Mouse (Mus musculus) stomach, embryonic 16.5 days (tissue): ENCODE results near the gene Fam20c. TPM values are rescaled to one million over a fixed set of nuclear protein-coding genes. Genes with fewer than 3 reads are reported as not detected.
A peak's percentile ranks its signal among the peaks of the same experiment; 100 is the strongest.

Source experiments
- ATAC-seq: fragments of 200-750 bp; cut with Nextera tagmentation; 2 replicates; pipeline ENCODE4 v1.8.0; 2017; ENCODE audit warnings: moderate number of reproducible peaks, moderate TSS enrichment; ENCODE audit not compliant: insufficient read depth, low FRiP score
- H3K27ac ChIP-seq: fragments of 300-500 bp; sonication (generic); 2 replicates; pipeline ENCODE4 v1.5.1; 2014; ENCODE audit warnings: low read length
- H3K27me3 ChIP-seq: fragments of 300-500 bp; sonication (generic); 2 replicates; pipeline ENCODE4 v1.6.1; 2014; ENCODE audit warnings: low read length, control low read depth, mixed read lengths; ENCODE audit not compliant: control insufficient read depth, insufficient read depth
- H3K36me3 ChIP-seq: fragments of 300-500 bp; sonication (generic); 2 replicates; pipeline ENCODE4 v1.6.1; 2014; ENCODE audit warnings: low read length; ENCODE audit not compliant: control insufficient read depth, insufficient read depth
- H3K4me1 ChIP-seq: fragments of 300-500 bp; sonication (generic); 2 replicates; pipeline ENCODE4 v1.6.1; 2014; ENCODE audit warnings: low read length, control low read depth, mixed read lengths; ENCODE audit not compliant: control insufficient read depth, insufficient read depth
- H3K4me2 ChIP-seq: fragments of 300-500 bp; sonication (generic); 2 replicates; pipeline ENCODE4 v1.6.1; 2014; ENCODE audit warnings: low read depth, low read length, mixed read lengths
- H3K4me3 ChIP-seq: fragments of 300-500 bp; sonication (generic); replicated peaks from 2 replicates; pipeline ENCODE4 v1.5.1; 2014; ENCODE audit warnings: mild to moderate bottlenecking, low read length
- H3K9ac ChIP-seq: fragments of 300-500 bp; sonication (generic); 2 replicates; pipeline ENCODE4 v1.6.1; 2014; ENCODE audit warnings: low read length
- H3K9me3 ChIP-seq: fragments of 300-500 bp; sonication (generic); replicated peaks from 2 replicates; pipeline ENCODE4 v1.6.1; 2016; ENCODE audit warnings: low read length, control low read depth; ENCODE audit not compliant: control insufficient read depth
- WGBS: fragments of 180-500 bp; shearing (Covaris S2); extraction: QIAGEN DNeasy Blood & Tissue Kit; methylation state at CpG from one replicate; pipeline ENCODE4 v1.1.7; 2014; 5-methylcytosine and 5-hydroxymethylcytosine counted together
- polyA plus RNA-seq: library from polyadenylated mRNA; unstranded; fragments of >200 nt; fragmentation: Nextera tagmentation; extraction: Ambion mirVana; gene quantifications from 2 replicates; pipeline ENCODE4 v1.2.1, GENCODE M21; 2015

Fam20c gene
- polyA plus RNA-seq, 1 experiment from 2014 or later: 5.4 TPM

GRCm38 (mm10) chr5:138733317-138733899 lies 20.9 kb upstream of the Fam20c start:
- 80% methylated on average over 11 of the region's 11 CpGs for WGBS
- no peaks in the 10 kb centered on the region for H3K4me1 ChIP-seq
- no peak overlapping the region for H3K4me3 ChIP-seq
- ATAC-seq: no peak
- no peak overlapping the region for H3K9ac ChIP-seq
- no peaks in the 10 kb centered on the region for H3K27me3 ChIP-seq
- H3K36me3 ChIP-seq: no peaks in the 10 kb centered on the region
- H3K27ac ChIP-seq: no peak overlapping the region
- H3K9me3 ChIP-seq: no peaks in the 10 kb centered on the region
- H3K4me2 ChIP-seq: no peak overlapping the region

GRCm38 (mm10) chr5:138734018-138734417 lies 20.3 kb upstream of the Fam20c start:
- Histone ChIP-seq H3K4me2 (no peak overlapping the region), H3K27ac (no peak overlapping the region), H3K4me3 (no peak overlapping the region), H3K36me3 (no peaks in the 10 kb centered on the region), H3K9me3 (no peaks in the 10 kb centered on the region), H3K4me1 (no peaks in the 10 kb centered on the region), H3K27me3 (no peaks in the 10 kb centered on the region), H3K9ac (no peak overlapping the region)
- WGBS: 78% methylated on average over 18 of the region's 18 CpGs
- peak; percentile 29; the same call in 1 of the 2 replicates for ATAC-seq

- Histone ChIP-seq H3K27ac (no peak overlapping the region), H3K4me3 (no peak overlapping the region), H3K9me3 (no peaks in the 10 kb centered on the region), H3K4me1 (no peaks in the 10 kb centered on the region), H3K27me3 (no peaks in the 10 kb centered on the region), H3K36me3 (no peaks in the 10 kb centered on the region), H3K9ac (no peak overlapping the region), H3K4me2 (no peak overlapping the region)
- no peak for ATAC-seq
- WGBS: 84% methylated on average over 8 of the region's 8 CpGs
These were observed 19.0 kb upstream of the Fam20c start for GRCm38 (mm10) chr5:138735201-138735757.

GRCm38 (mm10) chr5:138740150-138740549 lies 14.2 kb upstream of the Fam20c start:
- 81% methylated on average over 3 of the region's 3 CpGs for WGBS
- no peak overlapping the region for H3K27ac ChIP-seq
- no peak for ATAC-seq
- 0 out of 2 replicates have a peak, but pooled peaks cover 3% of the 10 kb centered on the region for H3K4me1 ChIP-seq
- no peak overlapping the region for H3K9ac ChIP-seq
- H3K36me3 ChIP-seq: no peaks in the 10 kb centered on the region
- no peak overlapping the region for H3K4me2 ChIP-seq
- no peaks in the 10 kb centered on the region for H3K27me3 ChIP-seq
- H3K4me3 ChIP-seq: no peak overlapping the region
- no peaks in the 10 kb centered on the region for H3K9me3 ChIP-seq

GRCm38 (mm10) chr5:138741516-138741915 lies 12.8 kb upstream of the Fam20c start:
- ATAC-seq: no peak
- H3K4me3 ChIP-seq: no peak overlapping the region
- no peak overlapping the region for H3K4me2 ChIP-seq
- H3K27ac ChIP-seq: no peak overlapping the region
- H3K36me3 ChIP-seq: no peaks in the 10 kb centered on the region
- WGBS: 58% methylated on average over 5 of the region's 5 CpGs
- 0 out of 2 replicates have a peak, but pooled peaks cover 3% of the 10 kb centered on the region for H3K4me1 ChIP-seq
- no peaks in the 10 kb centered on the region for H3K9me3 ChIP-seq
- H3K27me3 ChIP-seq: no peaks in the 10 kb centered on the region
- no peak overlapping the region for H3K9ac ChIP-seq

GRCm38 (mm10) chr5:138742281-138742680 lies 12.0 kb upstream of the Fam20c start:
- 67% methylated on average over 5 of the region's 5 CpGs for WGBS
- H3K9ac ChIP-seq: no peak overlapping the region
- ATAC-seq: no peak

GRCm38 (mm10) chr5:138743631-138744030 lies 10.7 kb upstream of the Fam20c start:
- Histone ChIP-seq H3K27ac (no peak overlapping the region), H3K27me3 (no peaks in the 10 kb centered on the region), H3K4me2 (no peak overlapping the region), H3K9ac (no peak overlapping the region), H3K4me1 (0 out of 2 replicates have a peak, but pooled peaks cover 3% of the 10 kb centered on the region), H3K36me3 (no peaks in the 10 kb centered on the region), H3K4me3 (no peak overlapping the region), H3K9me3 (no peaks in the 10 kb centered on the region)
- WGBS: 42% methylated on average over 2 of the region's 2 CpGs
- no peak for ATAC-seq

More at GRCm38 (mm10) chr5:138742281-138742680, 12.0 kb upstream of the Fam20c start:
- H3K4me3 ChIP-seq: no peak overlapping the region
- no peak overlapping the region for H3K4me2 ChIP-seq
- H3K27ac ChIP-seq: no peak overlapping the region
- H3K27me3 ChIP-seq: no peaks in the 10 kb centered on the region
- H3K4me1 ChIP-seq: 0 out of 2 replicates have a peak, but pooled peaks cover 3% of the 10 kb centered on the region
- no peaks in the 10 kb centered on the region for H3K36me3 ChIP-seq
- H3K9me3 ChIP-seq: no peaks in the 10 kb centered on the region

- Histone ChIP-seq H3K36me3 (no peaks in the 10 kb centered on the region), H3K4me1 (0 out of 2 replicates have a peak, but pooled peaks cover 3% of the 10 kb centered on the region), H3K4me2 (no peak overlapping the region), H3K27me3 (no peaks in the 10 kb centered on the region), H3K4me3 (no peak overlapping the region), H3K9ac (no peak overlapping the region), H3K27ac (no peak overlapping the region), H3K9me3 (no peaks in the 10 kb centered on the region)
- no peak for ATAC-seq
- 92% methylated on average over 5 of the region's 5 CpGs for WGBS
These were observed 8.8 kb upstream of the Fam20c start for GRCm38 (mm10) chr5:138745378-138746099.

- ATAC-seq: no peak
- no peak overlapping the region for H3K9ac ChIP-seq
These were observed 1.0 kb upstream of the Fam20c start for GRCm38 (mm10) chr5:138753269-138753668.

More at GRCm38 (mm10) chr5:138753269-138753668, 1.0 kb upstream of the Fam20c start:
- Histone ChIP-seq H3K36me3 (no peaks in the 10 kb centered on the region), H3K27me3 (peaks cover 9% of the 10 kb centered on the region; the same call in 1 of the 2 replicates), H3K27ac (no peak overlapping the region), H3K4me3 (no peak overlapping the region), H3K4me2 (peak overlapping the region; percentile 96), H3K4me1 (peaks cover 18% of the 10 kb centered on the region), H3K9me3 (no peaks in the 10 kb centered on the region)
- WGBS: 76% methylated on average over 4 of the region's 4 CpGs
